Mouse (Mus musculus) intestine, postnatal 0 days (tissue): ENCODE measurements at regions not wholly inside any gene's neighbourhood (a gene's known extent, or its start where the extent isn't known, plus 50 kb on each side); places are given as distances from the start of the nearest gene placed in this dataset.

Experiments
- ATAC-seq: fragments of 200-750 bp; cut with Nextera tagmentation; 2 replicates; pipeline ENCODE4 v1.8.0; 2017; ENCODE audit warnings: mild to moderate bottlenecking, moderate TSS enrichment, moderate library complexity
- H3K27ac ChIP-seq: fragments of 300-500 bp; sonication (generic); 2 replicates; pipeline ENCODE4 v1.5.1; 2014; ENCODE audit warnings: mild to moderate bottlenecking, low read depth, low read length, moderate library complexity
- H3K27me3 ChIP-seq: fragments of 300-500 bp; sonication (generic); replicated peaks from 2 replicates; pipeline ENCODE4 v1.6.1; 2014; ENCODE audit warnings: low read length, mixed read lengths; ENCODE audit not compliant: control insufficient read depth, insufficient read depth
- H3K36me3 ChIP-seq: fragments of 300-500 bp; sonication (generic); 2 replicates; pipeline ENCODE4 v1.6.1; 2014; ENCODE audit warnings: mild to moderate bottlenecking, moderate library complexity; ENCODE audit not compliant: control insufficient read depth, insufficient read depth
- H3K4me1 ChIP-seq: fragments of 300-500 bp; sonication (generic); replicated peaks from 2 replicates; pipeline ENCODE4 v1.6.1; 2014; ENCODE audit warnings: antibody characterized with exemption, low read length, mixed read lengths; ENCODE audit not compliant: control insufficient read depth, insufficient read depth
- H3K4me2 ChIP-seq: fragments of 300-500 bp; sonication (generic); replicated peaks from 2 replicates; pipeline ENCODE4 v1.6.1; 2014; ENCODE audit warnings: low read depth, mild to moderate bottlenecking, moderate library complexity
- H3K4me3 ChIP-seq: fragments of 300-500 bp; sonication (generic); 2 replicates; pipeline ENCODE4 v1.5.1; 2014; ENCODE audit warnings: low read depth, low read length
- H3K9ac ChIP-seq: fragments of 300-500 bp; sonication (generic); 2 replicates; pipeline ENCODE4 v1.6.1; 2014; ENCODE audit warnings: mild to moderate bottlenecking, low read depth, low read length
- H3K9me3 ChIP-seq: fragments of 300-500 bp; sonication (generic); 2 replicates; pipeline ENCODE4 v1.6.1; 2016; ENCODE audit warnings: mixed run types; ENCODE audit not compliant: control insufficient read depth
- CTCF ChIP-seq: sonication (generic); IDR thresholded peaks from 2 replicates; pipeline ENCODE4 v1.5.1; 2016; ENCODE audit warnings: low read depth, mild to moderate bottlenecking, control low read depth, antibody characterized with exemption, moderate library complexity
- WGBS: fragments of 180-500 bp; shearing (Covaris S2); extraction: QIAGEN DNeasy Blood & Tissue Kit; methylation state at CpG from one replicate; pipeline ENCODE4 v1.1.7; 2014; 5-methylcytosine and 5-hydroxymethylcytosine counted together

- Histone ChIP-seq H3K36me3 (no peaks in the 10 kb centered on the region), H3K4me1 (no peaks in the 10 kb centered on the region), H3K9ac (no peak overlapping the region), H3K27me3 (no peaks in the 10 kb centered on the region), H3K4me3 (no peak overlapping the region), H3K9me3 (no peaks in the 10 kb centered on the region), H3K4me2 (no peak overlapping the region), H3K27ac (no peak overlapping the region)
- no peak for ATAC-seq
- WGBS: 79% methylated on average over 6 of the region's 6 CpGs
- TF ChIP-seq CTCF: no peak
Observed at GRCm38 (mm10) chr2:7640892-7641291, 131.5 kb upstream of the Celf2 start.

GRCm38 (mm10) chr2:7622716-7623285 lies 113.4 kb upstream of the Celf2 start:
- H3K4me1 ChIP-seq: no peaks in the 10 kb centered on the region
- no peaks in the 10 kb centered on the region for H3K36me3 ChIP-seq
- ATAC-seq: no peak
- no peaks in the 10 kb centered on the region for H3K9me3 ChIP-seq
- no peak overlapping the region for H3K4me3 ChIP-seq
- no peak overlapping the region for H3K27ac ChIP-seq
- no peak overlapping the region for H3K4me2 ChIP-seq
- no peak for TF ChIP-seq CTCF
- no peaks in the 10 kb centered on the region for H3K27me3 ChIP-seq
- 94% methylated on average over 5 of the region's 5 CpGs for WGBS
- H3K9ac ChIP-seq: no peak overlapping the region

- no peak for TF ChIP-seq CTCF
- H3K4me1 ChIP-seq: no peaks in the 10 kb centered on the region
- H3K4me2 ChIP-seq: no peak overlapping the region
- H3K36me3 ChIP-seq: no peaks in the 10 kb centered on the region
- no peaks in the 10 kb centered on the region for H3K9me3 ChIP-seq
- no peak overlapping the region for H3K9ac ChIP-seq
- no peak overlapping the region for H3K4me3 ChIP-seq
- no peaks in the 10 kb centered on the region for H3K27me3 ChIP-seq
- no peak overlapping the region for H3K27ac ChIP-seq
- no peak for ATAC-seq
- WGBS: 58% methylated on average over 9 of the region's 9 CpGs
Observed at GRCm38 (mm10) chr2:7619888-7620664, 110.7 kb upstream of the Celf2 start.

- no peak for ATAC-seq
- H3K4me3 ChIP-seq: no peak overlapping the region
- no peak overlapping the region for H3K9ac ChIP-seq
- TF ChIP-seq CTCF: no peak
- 74% methylated on average over 2 of the region's 2 CpGs for WGBS
- no peak overlapping the region for H3K27ac ChIP-seq
- no peaks in the 10 kb centered on the region for H3K27me3 ChIP-seq
- H3K4me1 ChIP-seq: no peaks in the 10 kb centered on the region
- no peaks in the 10 kb centered on the region for H3K9me3 ChIP-seq
- no peak overlapping the region for H3K4me2 ChIP-seq
- no peaks in the 10 kb centered on the region for H3K36me3 ChIP-seq
Observed at GRCm38 (mm10) chr2:7578196-7578595, 68.8 kb upstream of the Celf2 start.
